Mouse (Mus musculus): ENCODE measurements around the gene Smim7. TPM values are rescaled to one million over a fixed set of nuclear protein-coding genes. Genes with fewer than 3 reads are reported as not detected.

Smim7 gene
- polyA plus RNA-seq, 1 experiment from 2014 or later: 118 TPM

DNA sequence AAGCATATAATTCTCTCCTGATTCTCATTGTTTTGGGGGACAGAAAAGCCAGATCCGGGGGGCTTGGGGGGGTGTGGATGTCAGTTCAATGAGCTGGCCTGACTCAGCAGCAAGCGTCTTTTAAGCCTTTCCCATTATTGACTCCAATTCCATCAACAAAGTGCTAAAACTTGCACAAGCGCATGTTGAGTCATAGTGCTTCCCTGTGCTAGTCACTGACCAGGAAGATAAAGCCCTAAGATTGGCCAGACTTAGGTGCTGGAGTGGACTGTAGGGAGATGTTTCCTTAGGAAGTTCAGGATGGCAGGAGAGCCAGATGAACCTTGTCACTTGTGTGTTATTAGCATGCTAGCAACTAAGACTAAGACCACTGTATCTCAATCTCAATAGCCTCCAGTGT lies 36.0 kb downstream of the Smim7 start:
- WGBS: 89% methylated on average over 3 of the region's 3 CpGs
- no peak for TF ChIP-seq EP300 (optimal IDR thresholded peaks at IDR 0.05)
- TF ChIP-seq CTCF (IDR thresholded peaks at IDR 0.05; ENCODE audit: low read depth): no peak
- no peak overlapping the region for H3K27ac ChIP-seq (replicated peaks)
- no peaks in the 10 kb centered on the region for H3K9me3 ChIP-seq (ENCODE audit: control insufficient read depth, low read length)
- no peaks in the 10 kb centered on the region for H3K4me1 ChIP-seq (replicated peaks; ENCODE audit: control insufficient read depth, insufficient read depth)
- no peak overlapping the region for H3K4me2 ChIP-seq (replicated peaks; ENCODE audit: low read depth)
- ATAC-seq (ENCODE audit: low FRiP score, low TSS enrichment) (peak; percentile 53; the same call in 1 of the 2 replicates), DNase-seq (ENCODE audit: low spot score) (no peak)
- H3K27me3 ChIP-seq (ENCODE audit: control insufficient read depth, insufficient read depth, low read length): no peaks in the 10 kb centered on the region
- no peak overlapping the region for H3K9ac ChIP-seq (ENCODE audit: low read length)
- no peaks in the 10 kb centered on the region for H3K36me3 ChIP-seq (ENCODE audit: control insufficient read depth, insufficient read depth, low read length)
- H3K4me3 ChIP-seq (ENCODE audit: low read depth, low read length): no peak overlapping the region

DNA sequence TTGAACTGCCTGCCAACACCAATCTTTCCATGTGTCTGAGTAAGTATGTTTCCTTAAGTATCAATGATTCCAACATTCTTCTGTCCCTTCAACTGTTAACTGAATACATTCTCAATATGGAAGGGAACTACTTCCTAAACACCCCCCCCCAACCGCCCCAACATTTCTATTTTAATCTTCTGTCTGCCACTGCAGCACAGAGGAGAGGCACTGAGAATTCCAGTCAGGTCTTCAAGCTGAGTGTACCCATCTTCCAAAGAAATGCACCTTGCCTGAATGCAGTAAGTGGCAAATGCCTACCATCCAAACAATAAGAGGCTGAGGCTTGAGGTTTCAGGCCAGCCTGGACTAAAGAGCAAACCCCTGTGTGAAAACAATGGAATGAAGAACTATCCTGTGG lies 38.8 kb downstream of the Smim7 start:
- H3K9me3 ChIP-seq (ENCODE audit: control insufficient read depth, low read length): no peaks in the 10 kb centered on the region
- no peak overlapping the region for H3K9ac ChIP-seq (ENCODE audit: low read length)
- no peak overlapping the region for H3K4me3 ChIP-seq (ENCODE audit: low read depth, low read length)
- H3K36me3 ChIP-seq (ENCODE audit: control insufficient read depth, insufficient read depth, low read length): no peaks in the 10 kb centered on the region
- ATAC-seq (ENCODE audit: low FRiP score, low TSS enrichment) (no peak), DNase-seq (ENCODE audit: low spot score) (no peak)
- no peaks in the 10 kb centered on the region for H3K4me1 ChIP-seq (replicated peaks; ENCODE audit: control insufficient read depth, insufficient read depth)
- no peak for TF ChIP-seq EP300 (optimal IDR thresholded peaks at IDR 0.05)
- no peak for TF ChIP-seq CTCF (IDR thresholded peaks at IDR 0.05; ENCODE audit: low read depth)
- no peak overlapping the region for H3K4me2 ChIP-seq (replicated peaks; ENCODE audit: low read depth)
- no peak overlapping the region for H3K27ac ChIP-seq (replicated peaks)
- H3K27me3 ChIP-seq (ENCODE audit: control insufficient read depth, insufficient read depth, low read length): no peaks in the 10 kb centered on the region
- WGBS: 96% methylated on average over 1 of the region's 1 CpGs

DNA sequence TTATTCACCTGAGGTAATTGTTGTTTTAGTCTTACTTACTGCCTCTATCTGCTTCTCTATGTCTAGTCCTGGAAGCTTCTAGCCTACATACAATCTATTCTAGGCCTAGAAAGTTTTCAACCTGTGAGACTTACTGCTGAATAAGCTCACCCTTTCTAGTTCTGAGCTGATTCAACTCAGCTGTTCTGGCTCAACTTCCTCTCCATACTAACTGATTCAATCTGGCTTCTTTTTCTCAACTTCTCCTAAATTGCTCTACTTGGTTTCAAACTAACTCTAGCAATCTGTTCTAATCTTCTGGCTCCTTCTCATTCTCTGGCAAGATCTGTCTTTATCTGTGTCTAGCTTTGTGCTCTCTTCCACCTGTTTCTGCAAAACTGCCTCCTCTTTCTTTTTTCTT lies 49.0 kb downstream of the Smim7 start:
- TF ChIP-seq CTCF (IDR thresholded peaks at IDR 0.05; ENCODE audit: low read depth) (no peak), EP300 (optimal IDR thresholded peaks at IDR 0.05) (no peak)

DNA sequence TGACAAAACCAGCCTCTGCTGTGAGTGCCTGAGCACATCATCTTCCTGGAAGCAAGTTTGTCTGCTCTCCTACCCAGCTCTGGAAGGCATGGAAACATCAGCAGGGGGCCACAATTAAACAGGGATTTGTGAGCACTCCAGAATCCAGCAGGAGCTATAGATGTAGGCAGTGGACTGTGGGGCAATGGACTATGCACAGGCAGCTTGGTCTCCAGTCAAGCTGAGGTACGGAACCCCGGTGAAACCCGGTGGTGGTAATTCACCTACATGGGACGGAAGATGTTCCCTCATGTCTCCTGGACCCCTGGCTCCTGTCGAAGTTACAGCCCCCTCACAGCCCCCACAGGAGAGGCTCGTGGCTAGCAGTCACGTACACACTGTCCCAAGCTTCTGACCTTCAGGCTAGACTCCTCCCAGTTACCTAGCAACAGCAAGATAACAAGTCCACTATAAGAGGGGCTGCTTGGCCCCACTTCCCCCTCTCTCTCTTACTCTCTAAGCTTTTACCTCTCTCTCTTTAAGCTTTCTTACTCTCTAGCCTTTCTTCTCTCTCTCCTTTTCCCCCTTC lies 53.4 kb downstream of the Smim7 start:
- Histone ChIP-seq H3K36me3 (ENCODE audit: control insufficient read depth, insufficient read depth, low read length) (no peaks in the 10 kb centered on the region), H3K27me3 (ENCODE audit: control insufficient read depth, insufficient read depth, low read length) (no peaks in the 10 kb centered on the region), H3K4me2 (replicated peaks; ENCODE audit: low read depth) (no peak overlapping the region), H3K27ac (replicated peaks) (no peak overlapping the region), H3K9ac (ENCODE audit: low read length) (no peak overlapping the region), H3K4me3 (ENCODE audit: low read depth, low read length) (no peak overlapping the region), H3K4me1 (replicated peaks; ENCODE audit: control insufficient read depth, insufficient read depth) (no peaks in the 10 kb centered on the region), H3K9me3 (ENCODE audit: control insufficient read depth, low read length) (no peaks in the 10 kb centered on the region)
- TF ChIP-seq CTCF (IDR thresholded peaks at IDR 0.05; ENCODE audit: low read depth) (no peak), EP300 (optimal IDR thresholded peaks at IDR 0.05) (no peak)
- DNase-seq (ENCODE audit: low spot score): no peak
- WGBS: 69% methylated on average over 7 of the region's 7 CpGs
- ATAC-seq (ENCODE audit: low FRiP score, low TSS enrichment): no peak

More for the DNA sequence above, 49.0 kb downstream of the Smim7 start:
- Histone ChIP-seq H3K9me3 (ENCODE audit: control insufficient read depth, low read length) (no peaks in the 10 kb centered on the region), H3K4me1 (replicated peaks; ENCODE audit: control insufficient read depth, insufficient read depth) (no peaks in the 10 kb centered on the region), H3K27me3 (ENCODE audit: control insufficient read depth, insufficient read depth, low read length) (no peaks in the 10 kb centered on the region), H3K4me3 (ENCODE audit: low read depth, low read length) (no peak overlapping the region), H3K9ac (ENCODE audit: low read length) (no peak overlapping the region), H3K36me3 (ENCODE audit: control insufficient read depth, insufficient read depth, low read length) (no peaks in the 10 kb centered on the region), H3K27ac (replicated peaks) (no peak overlapping the region), H3K4me2 (replicated peaks; ENCODE audit: low read depth) (no peak overlapping the region)
- DNase-seq (ENCODE audit: low spot score) (no peak), ATAC-seq (ENCODE audit: low FRiP score, low TSS enrichment) (no peak)

Small RNAs within 50 kb of the gene (microRNA-seq; reads per million reads assigned to microRNA genes)
- not detected for gene Gm28019

Other genes with a start within 250 kb of the Smim7 start
- 20.7 and 23.5 TPM in 2 replicates for gene Eps15l1, start 149.6 kb downstream of the Smim7 start, polyA plus RNA-seq (2015; fragmentation: Nextera tagmentation; extraction: Ambion mirVana)
- 5.4 TPM in 2 replicates for gene Calr3, start 127.2 kb downstream of the Smim7 start, polyA plus RNA-seq (2015; fragmentation: Nextera tagmentation; extraction: Ambion mirVana)
- gene 1700030K09Rik, start 127.2 kb downstream of the Smim7 start, polyA plus RNA-seq (2015; fragmentation: Nextera tagmentation; extraction: Ambion mirVana): 4.2 and 5.4 TPM in 2 replicates
- 15.6 and 19.2 TPM in 2 replicates for gene Cherp, start 95.9 kb downstream of the Smim7 start, polyA plus RNA-seq (2015; fragmentation: Nextera tagmentation; extraction: Ambion mirVana)
- 8.5 TPM in 2 replicates for gene Slc35e1, start 78.5 kb downstream of the Smim7 start, polyA plus RNA-seq (2015; fragmentation: Nextera tagmentation; extraction: Ambion mirVana)
- 7.1 and 7.4 TPM in 2 replicates for gene Med26, start 22.8 kb downstream of the Smim7 start, polyA plus RNA-seq (2015; fragmentation: Nextera tagmentation; extraction: Ambion mirVana)
- gene Tmem38a, start 967 bp upstream of the Smim7 start, polyA plus RNA-seq (2015; fragmentation: Nextera tagmentation; extraction: Ambion mirVana): 12.5 and 14.4 TPM in 2 replicates
- gene Nwd1, start 75.6 kb upstream of the Smim7 start, polyA plus RNA-seq (2015; fragmentation: Nextera tagmentation; extraction: Ambion mirVana): 0.02 and 0.15 TPM in 2 replicates
- gene Sin3b, start 152.2 kb upstream of the Smim7 start, polyA plus RNA-seq (2015; fragmentation: Nextera tagmentation; extraction: Ambion mirVana): 188 and 197 TPM in 2 replicates
- gene F2rl3, start 190.8 kb upstream of the Smim7 start, polyA plus RNA-seq (2015; fragmentation: Nextera tagmentation; extraction: Ambion mirVana): 1.4 and 1.6 TPM in 2 replicates